Mouse (Mus musculus) MEL-GATA-1-ER (cell line): Measurements from ENCODE around the gene Zfp964.
"Not testable (repeated sequence)": the region's sequence is repeated elsewhere in the genome, so short reads cannot be mapped to it uniquely, and the experiment has no call there.

Experiments used
- DNase-seq: peaks from one replicate; pipeline ENCODE4 v3.0.0-alpha.2; 2012; ENCODE audit warnings: low read depth; ENCODE audit errors: extremely low read depth

Zfp964 gene

GRCm38 (mm10) chr8:69654358-69654981 lies at the start of gene Zfp964:
TSS of gene Zfp964 (plus strand) at chr8:69654479.
- DNase-seq: peak; percentile 83

GRCm38 (mm10) chr8:69614687-69615086 lies 39.6 kb upstream of the Zfp964 start:
- DNase-seq: no peak

GRCm38 (mm10) chr8:69618078-69618477 lies 36.2 kb upstream of the Zfp964 start:
- DNase-seq: no peak

- DNase-seq: peak; percentile 97
Measured at GRCm38 (mm10) chr8:69625095-69625789, 29.0 kb upstream of the Zfp964 start, which contains the start of gene Zfp868. TSS of gene Zfp868 (minus strand) at chr8:69625548.

GRCm38 (mm10) chr8:69653808-69654357 lies 396 bp upstream of the Zfp964 start:
- no peak for DNase-seq

- no peak for DNase-seq
Measured at GRCm38 (mm10) chr8:69661294-69661693, 7.0 kb downstream of the Zfp964 start.

- not testable (repeated sequence) for DNase-seq
Measured at GRCm38 (mm10) chr8:69665051-69665450, 10.8 kb downstream of the Zfp964 start.

GRCm38 (mm10) chr8:69701810-69702209 lies 47.5 kb downstream of the Zfp964 start:
- peak; percentile 6 for DNase-seq

- DNase-seq: not testable (repeated sequence)
Measured at GRCm38 (mm10) chr8:69710624-69711023, 56.3 kb downstream of the Zfp964 start, which contains the start of gene Zfp869. TSS of gene Zfp869 (minus strand) at chr8:69710724.

GRCm38 (mm10) chr8:69713516-69713915 lies 59.2 kb downstream of the Zfp964 start:
- no peak for DNase-seq

- no peak for DNase-seq
Measured at GRCm38 (mm10) chr8:69715366-69715765, 61.1 kb downstream of the Zfp964 start.
